Mouse (Mus musculus) neural tube, embryonic 10.5 days (tissue): ENCODE results near the gene Hs3st4.

Experiments
- DNase-seq: peaks from one replicate; pipeline ENCODE4 v3.0.0-alpha.2; 2017; ENCODE audit warnings: low spot score; ENCODE audit errors: extremely low spot score

The Hs3st4 gene

DNA sequence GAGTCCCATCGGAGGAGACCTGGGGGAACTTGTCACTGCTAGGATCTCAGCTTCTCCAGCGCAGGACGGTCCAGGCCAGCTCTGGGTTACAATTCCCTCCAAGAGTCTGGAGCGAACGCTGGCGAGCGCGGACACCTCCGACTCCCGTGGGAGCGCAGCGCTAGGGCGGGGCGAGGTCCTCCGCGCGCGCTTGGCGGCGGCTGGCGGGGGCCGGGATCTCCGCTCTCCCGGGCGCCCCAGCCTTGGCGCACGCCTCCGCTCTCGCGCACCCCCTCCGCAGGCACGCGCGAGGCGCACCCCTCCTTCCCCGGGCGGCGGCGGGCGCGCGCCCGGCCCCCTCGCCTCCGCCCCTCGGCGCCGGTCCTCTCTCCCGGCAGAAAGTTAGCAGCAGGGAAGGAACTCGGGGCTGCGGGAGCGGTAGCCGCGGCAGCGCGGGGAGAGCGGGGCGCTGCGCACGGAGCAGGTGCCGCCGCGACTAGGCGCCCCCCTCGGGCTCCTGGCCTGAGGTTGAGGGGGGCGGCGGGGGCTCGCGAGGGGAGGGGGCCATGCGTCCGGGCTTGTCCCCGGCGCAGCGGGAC lies at the start of gene Hs3st4:
Hs3st4 (plus strand) TSS at position 409 of the 578 bp plus-strand sequence.
- DNase-seq: peak; percentile 48

DNA sequence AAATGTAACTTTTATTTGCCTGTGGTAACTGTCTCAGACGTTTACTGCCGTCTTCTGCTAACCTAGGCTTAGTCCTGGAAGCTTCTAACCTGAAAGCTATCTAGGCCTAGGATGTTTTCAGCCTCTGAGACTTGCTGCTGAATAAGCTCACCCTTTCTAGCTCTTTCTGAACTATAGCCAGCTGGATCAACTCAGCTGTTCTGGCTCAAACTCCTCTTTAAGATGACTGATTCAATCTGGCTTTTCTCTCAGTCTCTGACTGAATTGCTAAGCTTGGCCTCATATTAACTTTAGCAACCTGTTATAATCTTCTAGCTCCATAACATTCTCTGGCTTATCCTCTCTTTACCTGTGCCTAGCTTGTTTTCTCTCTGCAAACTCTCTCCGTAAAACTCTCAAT lies 35.8 kb upstream of the Hs3st4 start:
- no peak for DNase-seq

DNA sequence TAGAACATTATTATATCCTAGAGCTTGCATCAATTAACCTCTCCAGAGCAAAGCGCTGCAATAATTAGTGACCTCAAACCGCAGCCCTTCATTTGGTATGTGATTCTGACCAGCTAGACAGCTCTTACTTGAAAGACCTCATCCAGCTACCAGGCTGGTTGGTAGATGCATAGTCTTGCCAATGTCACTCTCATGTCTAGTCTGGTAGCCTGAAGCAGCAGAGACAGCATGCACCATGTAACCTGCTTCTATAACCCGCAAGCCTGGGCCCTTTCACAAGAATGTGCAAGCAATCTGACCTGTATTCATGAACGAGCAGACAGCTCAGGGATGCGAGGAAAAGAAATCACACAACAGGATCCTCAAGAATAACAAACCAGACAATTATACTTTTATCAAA lies 19.6 kb upstream of the Hs3st4 start:
- no peak for DNase-seq

DNA sequence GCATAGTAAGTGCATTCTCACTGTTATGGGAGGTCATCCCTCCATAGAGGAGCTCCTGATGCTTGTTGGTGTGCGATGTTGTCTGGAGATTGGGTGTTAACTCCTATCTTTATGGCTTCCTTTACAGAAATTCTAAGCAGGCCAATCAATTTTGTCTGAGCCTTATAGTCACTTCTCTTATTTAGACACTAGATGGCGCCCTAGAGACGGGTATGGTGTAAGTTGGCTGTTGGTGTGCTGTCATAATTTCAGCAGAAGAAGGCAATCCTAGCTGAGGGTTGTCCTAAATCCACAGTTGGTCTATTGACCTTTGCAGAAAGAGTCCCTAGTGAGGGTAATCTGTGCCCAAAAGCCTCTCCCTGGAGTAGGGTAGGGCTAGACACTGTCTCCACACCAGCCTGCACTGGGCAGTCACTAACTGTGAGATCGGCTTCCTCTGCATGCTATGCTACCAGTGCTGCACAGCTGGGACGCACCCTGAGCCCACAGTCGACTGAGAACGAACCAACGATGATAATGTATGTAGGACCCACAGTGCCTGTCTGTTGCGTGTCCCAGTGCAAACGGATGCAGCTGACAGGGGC lies 18.0 kb upstream of the Hs3st4 start:
- peak; percentile 33 for DNase-seq

DNA sequence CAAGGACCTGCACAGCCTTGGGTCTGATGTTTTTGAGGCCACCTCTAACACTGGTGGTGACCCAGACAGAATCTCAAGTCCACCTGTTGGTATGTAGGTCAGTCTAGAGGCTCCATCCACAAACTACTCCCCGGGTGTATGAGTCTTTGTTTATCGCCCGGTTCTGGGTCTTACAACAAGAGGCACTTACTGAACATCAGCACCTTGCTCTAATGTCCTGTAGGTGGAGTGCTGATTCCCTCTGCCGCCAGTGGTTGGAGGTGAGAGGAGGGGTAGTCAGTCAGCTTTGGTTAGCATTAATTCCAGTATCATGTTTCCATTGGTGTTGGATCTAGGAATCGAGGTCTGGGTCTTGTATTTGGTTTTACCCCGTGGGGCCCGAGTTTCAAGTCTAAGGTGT lies 17.2 kb upstream of the Hs3st4 start:
- DNase-seq: no peak

DNA sequence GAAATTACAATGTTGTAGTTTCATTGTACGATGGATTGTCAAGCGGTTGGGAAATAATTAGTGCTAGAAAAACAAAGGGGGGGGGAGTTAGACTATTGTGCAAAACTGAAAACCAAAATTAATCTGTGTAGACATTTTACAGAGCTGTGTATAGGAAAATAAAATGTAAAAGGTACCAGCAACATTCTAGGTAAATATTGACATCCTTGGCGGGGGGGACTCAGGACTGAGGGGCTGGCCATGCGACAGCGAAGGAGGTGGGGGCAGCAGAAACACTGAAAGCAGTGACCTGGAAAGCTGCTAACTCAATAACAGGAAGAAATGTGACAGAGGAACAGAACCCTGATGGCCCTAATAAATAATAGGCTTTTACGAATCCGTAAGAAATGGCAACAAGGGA lies 7.2 kb upstream of the Hs3st4 start:
- no peak for DNase-seq

DNA sequence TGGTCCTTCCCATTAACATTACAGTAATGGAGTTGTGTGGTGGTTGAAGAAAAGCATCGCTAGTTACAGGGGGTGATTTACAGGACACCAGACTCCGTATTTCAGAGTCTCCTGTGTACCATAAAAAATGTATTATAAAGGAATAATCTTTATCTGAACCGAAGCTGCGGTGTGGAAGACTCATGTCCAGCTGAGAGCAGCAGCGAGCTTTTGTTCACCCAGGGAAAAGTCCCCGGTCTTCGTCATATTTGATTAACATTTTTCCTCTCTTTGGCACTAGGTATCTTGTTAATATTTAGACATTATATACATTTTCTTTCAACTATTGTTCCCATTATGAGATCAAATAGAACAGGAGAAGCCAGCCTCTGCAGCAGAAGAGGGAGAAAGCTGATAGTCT lies 1.2 kb upstream of the Hs3st4 start:
- DNase-seq: no peak

DNA sequence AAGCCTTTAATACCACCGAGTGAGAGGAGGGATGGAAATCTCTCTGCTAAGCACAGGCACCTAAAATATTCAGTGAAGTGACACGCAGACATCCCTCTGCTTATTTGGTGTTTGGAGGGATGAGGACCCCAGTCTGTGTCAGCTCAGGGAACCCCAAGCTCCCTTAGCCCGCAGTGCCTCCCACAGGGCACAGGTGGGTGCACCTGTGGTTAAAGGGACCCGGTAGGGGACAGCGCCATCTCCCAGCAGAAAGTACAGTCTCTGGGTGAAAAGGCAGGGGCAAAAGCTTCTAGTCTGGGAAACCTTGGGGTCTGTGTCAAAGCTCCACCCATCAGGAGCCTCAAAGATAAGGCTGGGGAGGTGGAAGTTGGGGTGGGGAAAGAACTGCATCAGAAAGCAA lies 659 bp upstream of the Hs3st4 start:
- DNase-seq: no peak

DNA sequence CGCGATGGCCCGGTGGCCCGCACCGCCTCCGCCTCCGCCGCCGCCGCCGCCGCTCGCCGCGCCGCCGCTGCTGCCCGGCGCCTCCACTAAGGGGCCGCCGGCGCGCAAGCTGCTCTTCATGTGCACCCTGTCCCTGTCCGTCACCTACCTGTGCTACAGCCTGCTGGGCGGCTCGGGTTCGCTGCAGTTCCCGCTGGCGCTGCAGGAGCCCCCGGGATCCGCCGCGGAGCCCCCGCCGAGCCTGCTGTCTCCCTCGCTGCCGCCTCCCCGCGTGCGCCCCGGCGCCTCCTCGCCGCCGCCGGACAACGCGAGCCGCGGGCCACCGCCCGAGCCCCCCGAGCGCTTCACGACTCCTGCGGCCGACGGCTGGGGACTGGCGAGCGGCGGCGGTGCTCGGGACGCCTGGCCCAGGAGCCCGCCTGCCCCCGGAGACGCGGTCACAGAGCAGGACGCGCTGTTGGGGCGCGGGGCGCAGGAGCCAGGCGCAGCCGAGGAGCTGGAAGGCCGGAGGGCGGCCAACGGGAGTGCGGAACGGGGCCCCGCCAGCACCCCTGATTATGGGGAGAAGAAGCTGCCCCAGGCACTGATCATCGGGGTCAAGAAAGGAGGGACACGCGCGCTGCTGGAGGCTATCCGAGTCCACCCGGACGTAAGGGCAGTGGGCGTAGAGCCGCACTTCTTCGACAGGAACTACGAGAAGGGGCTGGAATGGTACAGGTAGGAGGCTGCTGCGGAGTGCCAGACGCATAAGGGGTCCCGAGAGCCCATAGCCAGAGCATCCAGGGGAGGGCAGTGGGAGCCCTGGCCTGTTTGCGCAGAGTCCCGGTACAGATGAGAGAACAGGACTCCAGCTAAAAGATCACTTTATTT lies 743 bp downstream of the Hs3st4 start:
- DNase-seq: peak; percentile 55

DNA sequence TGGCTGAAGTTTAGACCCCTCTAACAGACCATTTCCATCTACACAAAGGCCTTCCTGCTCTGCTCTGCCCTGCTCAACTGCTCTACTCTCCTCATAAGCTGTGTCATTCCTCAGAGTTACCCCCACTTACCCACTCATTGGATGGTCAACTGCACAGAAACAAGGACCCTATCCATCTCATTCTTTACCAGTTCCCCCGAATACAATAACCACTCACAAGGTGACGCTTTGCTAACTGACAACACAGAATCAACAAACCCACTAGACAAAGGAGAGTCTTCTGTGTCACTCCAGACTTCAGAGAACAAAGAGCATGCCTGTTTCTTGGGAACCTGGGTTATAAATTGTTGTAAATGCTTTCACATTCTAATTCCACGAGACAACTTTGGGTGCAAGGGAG lies 9.5 kb downstream of the Hs3st4 start:
- DNase-seq: no peak

DNA sequence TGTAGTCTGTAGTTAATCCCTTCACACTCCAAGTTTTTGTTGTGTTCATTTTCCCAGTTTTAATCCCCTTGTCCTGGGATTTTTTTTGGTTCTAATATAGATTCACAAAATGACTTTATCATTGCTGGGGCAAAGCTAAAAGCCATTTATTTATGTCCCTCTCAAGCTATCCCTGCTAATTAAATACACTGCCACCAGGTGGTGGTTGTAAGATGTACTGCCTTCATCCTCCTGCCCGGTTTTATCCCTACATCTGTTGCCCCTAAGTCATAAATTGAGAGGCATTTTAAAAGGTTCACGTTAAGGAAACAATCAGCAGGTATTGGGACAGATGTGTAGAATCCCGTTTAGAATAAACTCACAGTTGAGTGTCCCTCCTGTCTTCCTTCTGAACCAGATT lies 14.6 kb downstream of the Hs3st4 start:
- DNase-seq: no peak

DNA sequence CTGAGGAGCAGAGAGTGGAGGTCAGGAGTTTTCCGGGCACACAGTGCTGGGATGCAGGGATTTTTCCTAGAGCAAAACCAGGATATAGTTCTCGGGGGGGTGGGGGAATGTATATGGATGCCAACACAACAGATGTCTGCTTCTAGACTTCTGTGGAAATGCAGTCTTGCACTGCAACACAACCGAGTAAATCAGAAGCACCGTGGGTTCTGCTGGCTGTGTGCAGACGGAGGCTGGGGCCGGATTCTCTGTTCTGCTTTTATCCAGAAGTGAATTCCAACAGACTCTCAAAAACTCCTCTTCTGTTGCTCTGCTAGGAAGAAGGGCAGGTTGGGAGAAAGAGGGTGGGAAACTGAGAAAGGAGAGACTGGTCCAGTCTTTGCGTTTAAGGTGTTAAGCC lies 15.9 kb downstream of the Hs3st4 start:
- DNase-seq: no peak

DNA sequence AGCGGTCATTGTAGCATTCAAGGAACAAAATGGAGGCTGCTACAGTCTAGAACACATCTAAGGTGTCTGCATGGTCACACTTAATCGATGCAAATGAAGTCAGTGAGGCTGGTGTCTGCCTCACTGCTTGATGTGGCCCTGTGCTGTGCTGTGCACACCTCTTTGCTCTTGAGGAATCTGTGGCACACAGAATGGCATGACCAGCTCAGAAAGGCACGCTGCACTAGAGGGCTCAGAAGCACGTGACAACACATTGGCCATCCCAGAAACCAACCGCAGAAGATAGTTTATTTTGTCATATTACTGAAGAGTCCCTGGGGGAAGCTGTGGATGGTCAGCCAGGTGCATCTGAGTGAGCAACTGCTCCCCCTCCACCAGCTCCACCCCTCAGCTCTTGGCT lies 44.2 kb downstream of the Hs3st4 start:
- DNase-seq: no peak

DNA sequence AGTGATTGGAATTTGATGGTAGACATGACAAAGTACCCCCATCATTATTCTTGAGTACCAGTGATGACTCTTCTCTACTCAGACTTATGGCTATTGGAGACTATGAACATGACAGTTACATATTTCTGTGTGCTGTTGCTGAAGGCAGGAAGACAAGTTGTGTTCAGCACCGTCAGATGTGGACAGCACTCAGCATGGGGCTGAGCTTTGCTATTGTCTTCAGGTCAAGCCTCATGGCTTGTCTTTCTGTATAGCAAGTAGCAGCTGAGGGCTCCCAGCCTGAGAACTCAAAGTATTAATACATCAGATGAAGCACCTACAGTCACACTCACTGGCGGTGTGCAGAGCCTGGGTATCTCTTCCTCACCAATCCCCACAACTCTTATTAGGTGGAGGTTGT lies 49.6 kb downstream of the Hs3st4 start:
- peak; percentile 21 for DNase-seq

DNA sequence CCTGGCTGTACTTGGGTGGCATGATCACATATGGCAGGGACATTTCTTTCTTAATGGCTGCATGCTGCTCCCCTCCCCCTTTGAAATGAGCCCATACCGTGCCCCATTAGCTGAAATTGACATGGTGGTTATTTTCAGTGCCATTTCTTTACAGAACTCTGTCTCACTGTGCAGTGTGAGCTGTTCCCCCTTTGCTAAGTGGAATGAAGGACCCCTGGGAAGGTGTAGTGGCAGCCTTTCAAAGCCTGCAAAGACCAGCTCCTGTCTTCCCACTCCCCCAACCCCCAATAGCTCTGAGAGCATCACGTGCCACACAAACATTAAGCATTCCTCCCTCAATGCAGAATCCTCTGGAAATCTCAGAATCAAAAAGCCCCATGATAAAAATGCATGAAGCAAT lies 50.7 kb downstream of the Hs3st4 start:
- no peak for DNase-seq

DNA sequence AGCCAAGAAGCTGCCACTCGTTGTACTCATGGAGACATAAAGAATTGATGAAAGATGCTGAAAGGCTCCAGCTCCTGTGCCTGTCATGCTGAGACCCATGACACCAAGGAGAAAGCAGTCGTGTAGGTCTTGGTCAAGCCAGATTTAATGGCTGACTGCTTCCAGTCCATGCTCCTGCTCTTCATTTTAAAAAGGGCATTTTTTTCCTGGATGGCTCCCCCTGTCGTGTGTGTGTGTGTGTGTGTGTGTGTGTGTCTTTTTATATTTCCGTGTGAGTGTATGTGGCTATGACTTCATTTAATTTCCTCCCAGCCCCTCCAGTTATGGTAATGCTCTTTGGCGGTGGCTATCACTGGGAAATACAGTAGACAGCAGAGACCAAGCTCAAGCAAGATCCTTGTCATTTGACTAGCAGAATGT lies 54.6 kb downstream of the Hs3st4 start:
- DNase-seq: no peak

DNA sequence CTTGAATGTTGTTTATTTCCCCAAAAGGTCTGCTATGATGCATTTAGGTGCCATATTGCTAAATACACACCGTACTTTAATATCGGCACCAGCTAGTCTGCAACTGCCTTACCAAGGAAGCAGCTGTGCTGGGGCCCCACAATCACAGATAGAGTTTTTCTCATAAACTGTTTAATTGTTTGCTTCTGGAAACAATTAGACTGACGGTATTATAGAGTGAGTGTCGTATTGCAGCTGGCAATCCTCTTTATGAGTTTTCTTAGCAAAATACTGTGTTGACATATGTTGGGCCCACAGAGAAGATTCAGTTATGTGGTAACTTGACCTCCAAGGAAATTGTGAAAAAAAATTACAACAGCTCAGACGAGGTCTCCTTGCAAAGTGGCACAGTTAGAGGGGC lies 56.5 kb downstream of the Hs3st4 start:
- no peak for DNase-seq

DNA sequence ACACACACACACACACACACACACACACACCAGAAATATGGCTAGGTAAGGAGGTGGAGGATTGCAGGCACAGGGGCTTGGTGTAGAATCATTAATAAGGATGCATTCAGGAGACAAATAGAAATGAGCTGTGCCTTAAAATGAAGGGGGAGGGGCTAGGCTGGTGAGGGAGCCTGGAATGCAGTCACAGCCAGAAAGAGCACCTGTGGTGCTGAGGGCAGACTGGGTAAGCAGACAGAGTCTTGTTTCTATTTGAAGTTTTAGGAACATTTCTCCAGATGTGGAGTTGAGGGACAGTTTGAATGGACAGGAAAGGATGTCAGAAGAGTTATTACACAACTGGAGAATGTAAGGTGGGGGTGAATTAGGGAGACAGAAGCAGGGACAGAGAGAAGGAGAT lies 64.7 kb downstream of the Hs3st4 start:
- DNase-seq: no peak

DNA sequence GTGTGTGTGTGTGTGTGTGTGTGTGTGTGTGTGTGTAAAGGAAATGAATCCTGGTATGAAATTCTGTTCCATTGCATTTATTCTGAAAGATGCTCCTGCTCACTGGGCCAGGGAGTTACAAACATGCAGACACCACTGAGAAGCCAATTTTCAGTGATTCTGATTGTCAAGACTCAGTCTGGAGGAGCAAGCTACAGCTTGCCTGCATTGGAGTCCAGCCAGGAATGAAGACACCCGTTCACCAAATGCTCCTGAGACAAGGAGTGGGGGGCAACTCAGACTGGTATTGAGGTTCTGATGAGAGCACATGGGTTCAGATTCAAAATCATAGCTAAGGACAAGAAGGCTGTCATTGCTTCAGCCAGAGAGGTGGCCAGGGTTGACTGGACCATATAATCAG lies 66.3 kb downstream of the Hs3st4 start:
- no peak for DNase-seq

DNA sequence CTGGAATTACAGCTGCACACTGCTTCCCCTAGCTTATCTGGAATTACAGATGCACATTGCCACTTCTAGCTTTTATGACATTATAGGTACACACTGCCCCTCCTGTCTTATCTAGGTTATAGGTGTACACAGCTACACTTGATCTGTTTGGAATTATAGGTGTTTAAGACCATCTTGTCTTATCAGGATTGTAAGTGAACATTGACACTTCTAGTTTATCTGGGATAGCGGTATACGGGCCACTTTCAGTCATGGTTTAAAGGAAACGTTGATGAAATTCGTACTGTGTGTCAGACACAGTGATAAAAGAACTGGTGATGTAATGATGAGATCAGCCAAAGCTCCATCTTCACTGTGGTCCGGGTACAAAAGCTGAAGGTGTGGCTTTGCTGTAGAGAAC lies 67.8 kb downstream of the Hs3st4 start:
- no peak for DNase-seq

DNA sequence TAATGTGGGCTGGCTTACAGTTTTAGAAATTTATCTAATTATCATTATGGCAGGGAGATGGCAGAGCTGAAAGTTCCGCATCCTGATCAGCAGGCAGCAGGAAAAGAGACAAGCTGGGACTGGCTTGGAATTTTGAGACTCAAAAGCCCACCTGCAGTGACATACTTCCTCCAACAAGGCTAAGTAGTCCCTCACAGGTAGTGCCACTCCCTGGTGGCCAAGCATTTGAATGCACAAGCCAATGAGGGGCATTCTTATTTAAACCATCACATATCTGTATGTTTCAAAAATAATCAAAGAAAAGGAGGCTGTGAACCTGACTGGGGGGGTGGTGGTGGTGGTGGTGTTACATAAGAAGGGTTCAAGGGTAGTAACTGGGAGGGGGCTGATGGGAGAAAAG lies 101.1 kb downstream of the Hs3st4 start:
- no peak for DNase-seq

DNA sequence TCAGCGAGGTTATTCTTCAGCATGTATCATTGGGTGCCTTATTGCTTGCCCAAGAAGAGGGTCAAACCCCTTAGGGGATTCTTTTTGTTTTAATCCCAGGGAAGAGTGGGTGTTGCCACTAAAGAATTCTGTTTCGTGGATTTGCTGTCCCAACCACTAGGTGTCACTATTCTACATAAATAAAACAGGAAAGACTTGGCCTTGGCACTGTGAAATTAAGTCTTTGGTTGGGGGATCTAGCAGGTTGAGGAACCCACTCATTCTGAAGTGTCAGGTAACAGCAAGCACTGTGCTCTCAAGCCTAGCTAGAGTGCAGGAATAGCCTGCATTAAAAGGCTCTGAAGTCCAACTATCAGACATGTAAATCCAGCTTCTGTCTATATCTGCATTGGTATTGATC lies 146.3 kb downstream of the Hs3st4 start:
- peak; percentile 16 for DNase-seq

DNA sequence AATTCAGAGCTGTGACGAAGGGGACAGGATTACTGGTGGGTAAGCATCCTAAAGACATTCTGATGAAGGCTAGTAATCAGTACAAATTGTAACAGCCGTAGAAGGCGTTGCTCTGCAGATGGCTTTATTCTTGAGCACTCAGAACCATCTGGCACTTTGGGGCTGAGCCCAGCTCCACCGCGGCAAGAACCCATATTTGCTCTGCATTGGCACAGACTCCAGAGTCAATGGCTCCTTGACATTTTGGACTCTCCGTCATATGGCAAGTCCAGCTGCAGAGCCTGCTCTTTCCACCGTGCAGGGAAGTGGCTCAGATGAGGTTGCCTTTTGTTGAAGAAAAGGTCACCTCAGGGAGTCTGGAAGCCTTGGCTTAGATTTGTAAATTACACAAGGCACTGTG lies 148.6 kb downstream of the Hs3st4 start:
- no peak for DNase-seq
